8 mouse cellular contexts compared by ENCODE assay signal in genomic region chr8:12978726-12979125, GRCm38 (mm10). TPM values are rescaled to one million over a fixed set of nuclear protein-coding genes. Genes with fewer than 3 reads are reported as not detected.
A peak's percentile ranks its signal among the peaks of the same experiment; 100 is the strongest.
DNase-seq lines count a peak whose midpoint lies in the region; ATAC-seq and TF ChIP-seq lines count a peak whose summit lies in the region.

No protein-coding gene starts in this region.

- no peak for ATAC-seq in embryonic facial prominence, embryonic 13.5 days (ENCODE audit: insufficient number of reproducible peaks, insufficient read depth, low FRiP score, low TSS enrichment, low read depth)
- ATAC-seq in midbrain, embryonic 13.5 days = peak; percentile 40

- 0 out of 2 replicates have a peak overlapping the region, but pooled peaks have one; percentile 21 for H3K9ac ChIP-seq in embryonic facial prominence, embryonic 13.5 days
- H3K9ac ChIP-seq in midbrain, embryonic 13.5 days (replicated peaks) = no peak overlapping the region

- peaks cover 34% of the 10 kb centered on the region for H3K36me3 ChIP-seq in embryonic facial prominence, embryonic 13.5 days
- peaks cover 5% of the 10 kb centered on the region; the same call in 1 of the 2 replicates for H3K36me3 ChIP-seq in limb, embryonic 10.5 days
- H3K36me3 ChIP-seq in midbrain, embryonic 13.5 days = peaks cover 93% of the 10 kb centered on the region
- no peaks in the 10 kb centered on the region for H3K36me3 ChIP-seq in thymus, adult 2 months (ENCODE audit: control insufficient read depth, insufficient read depth, low read length)

- peak; percentile 65 for DNase-seq in left cerebral cortex, postnatal 4 days
- DNase-seq in left cerebral cortex, postnatal 36 days (ENCODE audit: low spot score in 2 of 2) = no peak
- DNase-seq in adrenal gland, postnatal 36 days = peak; percentile 54 to 56
- peak; percentile 40 to 49 for DNase-seq in heart, postnatal 36 days
- peak; percentile 85 for DNase-seq in limb, embryonic 10.5 days (ENCODE audit: low spot score)
- DNase-seq in thymus, adult 2 months = peak; percentile 39

- WGBS in embryonic facial prominence, embryonic 13.5 days = 25% methylated on average over 5 of the region's 5 CpGs
- 23% methylated on average over 5 of the region's 5 CpGs for WGBS in limb, embryonic 10.5 days
- 31% methylated on average over 5 of the region's 5 CpGs for WGBS in midbrain, embryonic 13.5 days
- WGBS in thymus, adult 2 months = 46% methylated on average over 5 of the region's 5 CpGs

- no peaks in the 10 kb centered on the region for H3K9me3 ChIP-seq in embryonic facial prominence, embryonic 13.5 days
- H3K9me3 ChIP-seq in limb, embryonic 10.5 days (replicated peaks) = no peaks in the 10 kb centered on the region
- peaks cover 3% of the 10 kb centered on the region; the same call in 1 of the 2 replicates for H3K9me3 ChIP-seq in midbrain, embryonic 13.5 days

- H3K27ac ChIP-seq in embryonic facial prominence, embryonic 13.5 days = no peak overlapping the region
- H3K27ac ChIP-seq in limb, embryonic 10.5 days = peak overlapping the region; percentile 21; the same call in 1 of the 2 replicates
- no peak overlapping the region for H3K27ac ChIP-seq in midbrain, embryonic 13.5 days
- no peak overlapping the region for H3K27ac ChIP-seq in thymus, adult 2 months (ENCODE audit: control insufficient read depth, insufficient read depth, low read length)

- no peak for TF ChIP-seq POLR2A in thymus, adult 2 months (IDR thresholded peaks at IDR 0.05; ENCODE audit: control insufficient read depth, extremely low read depth, insufficient read depth, low read length, poor library complexity)

- peak; percentile 56; the same call in 1 of the 2 replicates for TF ChIP-seq CTCF in thymus, adult 2 months (IDR thresholded peaks at IDR 0.05; ENCODE audit: borderline replicate concordance, control insufficient read depth, extremely low read depth, insufficient read depth, low read length, poor library complexity)

- no peak overlapping the region for H3K4me3 ChIP-seq in embryonic facial prominence, embryonic 13.5 days
- no peak overlapping the region for H3K4me3 ChIP-seq in limb, embryonic 10.5 days
- H3K4me3 ChIP-seq in midbrain, embryonic 13.5 days (replicated peaks) = no peak overlapping the region
- no peak overlapping the region for H3K4me3 ChIP-seq in thymus, adult 2 months (ENCODE audit: control insufficient read depth, insufficient read depth, low read length)

- no peaks in the 10 kb centered on the region for H3K27me3 ChIP-seq in embryonic facial prominence, embryonic 13.5 days
- H3K27me3 ChIP-seq in limb, embryonic 10.5 days (ENCODE audit: low read depth, poor library complexity, severe bottlenecking) = no peaks in the 10 kb centered on the region; the same call in 1 of the 2 replicates
- H3K27me3 ChIP-seq in midbrain, embryonic 13.5 days = no peaks in the 10 kb centered on the region
- no peaks in the 10 kb centered on the region; the same call in 1 of the 2 replicates for H3K27me3 ChIP-seq in thymus, adult 2 months (ENCODE audit: control insufficient read depth, insufficient read depth, low read length)

- H3K4me1 ChIP-seq in embryonic facial prominence, embryonic 13.5 days = 0 out of 2 replicates have a peak, but pooled peaks cover 4% of the 10 kb centered on the region
- peaks cover 7% of the 10 kb centered on the region; the same call in 1 of the 2 replicates for H3K4me1 ChIP-seq in limb, embryonic 10.5 days
- no peaks in the 10 kb centered on the region; the same call in 1 of the 2 replicates for H3K4me1 ChIP-seq in midbrain, embryonic 13.5 days (replicated peaks)
- no peaks in the 10 kb centered on the region for H3K4me1 ChIP-seq in thymus, adult 2 months (replicated peaks; ENCODE audit: control insufficient read depth, insufficient read depth, low read length)

- intact Hi-C loops in left cerebral cortex, postnatal 4 days (cut with DNase I) = no loop called here
- intact Hi-C loops in left cerebral cortex, postnatal 36 days (cut with DNase I) = no loop called here
- intact Hi-C loops in heart, postnatal 36 days (cut with DNase I) = loop anchor here (5.0 kb wide), 4 partner anchors 81 to 239 kb away; partner anchors contain the start of genes Cul4a, Grtp1 and Pcid2

- no peak overlapping the region for H3K4me2 ChIP-seq in embryonic facial prominence, embryonic 13.5 days
- H3K4me2 ChIP-seq in midbrain, embryonic 13.5 days (replicated peaks) = no peak overlapping the region

RNA-seq across cellular contexts. Expression of gene F7, which starts 47.1 kb away (rescaled TPM):
- total RNA-seq in left cerebral cortex, postnatal 4 days (2021) = under 1 TPM in 1 of 2 experiments, not detected in 1; 0.20 TPM
- total RNA-seq in left cerebral cortex, postnatal 36 days (2021) = not detected
- under 1 TPM; 0.86 to 0.92 TPM for total RNA-seq in adrenal gland, postnatal 36 days (2021)
- polyA plus RNA-seq in embryonic facial prominence, embryonic 13.5 days (2015; fragmentation: Nextera tagmentation; extraction: Ambion mirVana) = not detected in 2 replicates
- total RNA-seq in heart, postnatal 36 days (2021) = under 1 TPM; 0.19 to 0.35 TPM
- not detected in 2 replicates for polyA plus RNA-seq in limb, embryonic 10.5 days (2016; fragmentation: Nextera tagmentation; extraction: Ambion mirVana)
- polyA plus RNA-seq in midbrain, embryonic 13.5 days (2015; fragmentation: Nextera tagmentation; extraction: Ambion mirVana) = 0.17 TPM in 1 of 2 replicates, not detected in the other
- 0.22 and 0.52 TPM in 2 replicates for polyA plus RNA-seq in thymus, adult 2 months (2012; rRNA removed)

RNA-seq across cellular contexts. Expression of gene F10, which starts 58.4 kb away (rescaled TPM):
- under 1 TPM in 1 of 2 experiments, not detected in 1; 0.80 TPM for total RNA-seq in left cerebral cortex, postnatal 4 days (2021)
- not detected for total RNA-seq in left cerebral cortex, postnatal 36 days (2021)
- total RNA-seq in adrenal gland, postnatal 36 days (2021) = under 1 TPM; 0.53 to 0.86 TPM
- 0.32 and 2.2 TPM in 2 replicates for polyA plus RNA-seq in embryonic facial prominence, embryonic 13.5 days (2015; fragmentation: Nextera tagmentation; extraction: Ambion mirVana)
- total RNA-seq in heart, postnatal 36 days (2021) = under 1 TPM; 0.46 to 0.58 TPM
- 0.53 and 0.64 TPM in 2 replicates for polyA plus RNA-seq in limb, embryonic 10.5 days (2016; fragmentation: Nextera tagmentation; extraction: Ambion mirVana)
- 0.35 and 0.42 TPM in 2 replicates for polyA plus RNA-seq in midbrain, embryonic 13.5 days (2015; fragmentation: Nextera tagmentation; extraction: Ambion mirVana)
- 1.3 and 1.8 TPM in 2 replicates for polyA plus RNA-seq in thymus, adult 2 months (2012; rRNA removed)

Comparison
In these comparisons a context has a peak if more than half of its experiments do, and no peak if none do; other contexts are left out.
1. DNase-seq: peak in left cerebral cortex, postnatal 4 days (single experiment), adrenal gland, postnatal 36 days (2 of 2), heart, postnatal 36 days (2 of 2), limb, embryonic 10.5 days (single experiment) and thymus, adult 2 months (single experiment); none in left cerebral cortex, postnatal 36 days (0 of 2).